Mouse (Mus musculus) T-cell, adult 2 months (primary cell): Measurements from ENCODE around the gene Tbc1d15.
A peak's percentile ranks its signal among the peaks of the same experiment; 100 is the strongest.

ENCODE experiments used
- DNase-seq: peaks from one replicate; pipeline ENCODE4 v3.0.0; 2022; ENCODE audit warnings: low spot score

The Tbc1d15 gene

GRCm38 (mm10) chr10:115251088-115251934, at the start of gene Tbc1d15:
Tbc1d15 (minus strand) TSS chr10:115251467.
- peak; percentile 98 for DNase-seq

GRCm38 (mm10) chr10:115298683-115299082, 47.4 kb upstream of the Tbc1d15 start:
- DNase-seq = no peak

GRCm38 (mm10) chr10:115297582-115297981, 46.3 kb upstream of the Tbc1d15 start:
- no peak for DNase-seq

GRCm38 (mm10) chr10:115296401-115296935, 45.2 kb upstream of the Tbc1d15 start:
- no peak for DNase-seq

GRCm38 (mm10) chr10:115295162-115295561, 43.9 kb upstream of the Tbc1d15 start:
- no peak for DNase-seq

GRCm38 (mm10) chr10:115294715-115295114, 43.4 kb upstream of the Tbc1d15 start:
- no peak for DNase-seq

- no peak for DNase-seq
Measured at GRCm38 (mm10) chr10:115293946-115294345, 42.7 kb upstream of the Tbc1d15 start.

GRCm38 (mm10) chr10:115290671-115291070, 39.4 kb upstream of the Tbc1d15 start:
- no peak for DNase-seq

- DNase-seq = no peak
Measured at GRCm38 (mm10) chr10:115288856-115289255, 37.6 kb upstream of the Tbc1d15 start.

GRCm38 (mm10) chr10:115284170-115284569, 32.9 kb upstream of the Tbc1d15 start:
- no peak for DNase-seq

- DNase-seq = no peak
Measured at GRCm38 (mm10) chr10:115281381-115281780, 30.1 kb upstream of the Tbc1d15 start.

- no peak for DNase-seq
Measured at GRCm38 (mm10) chr10:115271649-115272048, 20.4 kb upstream of the Tbc1d15 start.

- no peak for DNase-seq
Measured at GRCm38 (mm10) chr10:115270612-115271390, 19.5 kb upstream of the Tbc1d15 start.

- no peak for DNase-seq
Measured at GRCm38 (mm10) chr10:115262926-115263562, 11.8 kb upstream of the Tbc1d15 start.

GRCm38 (mm10) chr10:115262261-115262660, 11.0 kb upstream of the Tbc1d15 start:
- DNase-seq = no peak

GRCm38 (mm10) chr10:115261428-115261827, 10.2 kb upstream of the Tbc1d15 start:
- DNase-seq = no peak

- DNase-seq = no peak
Measured at GRCm38 (mm10) chr10:115256162-115256561, 4.9 kb upstream of the Tbc1d15 start.

GRCm38 (mm10) chr10:115253521-115253920, 2.3 kb upstream of the Tbc1d15 start:
- no peak for DNase-seq

- DNase-seq = no peak
Measured at GRCm38 (mm10) chr10:115252321-115252757, 1.1 kb upstream of the Tbc1d15 start.

- peak; percentile 70 for DNase-seq
Measured at GRCm38 (mm10) chr10:115250235-115251087, 806 bp downstream of the Tbc1d15 start.

GRCm38 (mm10) chr10:115248041-115248440, 3.2 kb downstream of the Tbc1d15 start:
- DNase-seq = no peak
